Mouse (Mus musculus): ENCODE results near the gene Sept9. TPM values are rescaled to one million over a fixed set of nuclear protein-coding genes. Genes with fewer than 3 reads are reported as not detected.

Gene Sept9
- polyA plus RNA-seq, 1 experiment = 34.6 TPM

DNA sequence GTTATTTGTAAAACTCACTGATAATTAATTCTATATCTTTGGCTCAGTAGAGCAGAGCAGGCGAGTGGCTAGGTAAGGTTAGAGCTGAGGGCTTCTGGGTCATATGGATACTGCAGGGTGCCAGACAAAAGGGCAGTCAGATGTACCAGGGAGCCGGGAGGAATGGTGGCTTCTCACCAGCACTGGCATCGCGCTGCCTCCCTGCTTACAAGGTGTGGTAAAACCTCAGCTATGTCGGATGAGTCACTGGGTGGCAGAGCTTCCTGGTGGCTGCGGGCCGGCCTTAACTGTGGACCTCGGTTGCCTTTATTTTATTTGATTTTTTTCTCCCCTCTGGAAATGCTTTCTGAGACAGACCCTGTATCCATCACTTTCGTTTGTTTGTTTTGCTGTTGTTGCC lies 6.0 kb downstream of the Sept9 start:
- Histone ChIP-seq H3K4me1 (ENCODE audit: control insufficient read depth, insufficient read depth, low read length) (no peaks in the 10 kb centered on the region), H3K27ac (ENCODE audit: insufficient read depth, low read length) (no peak overlapping the region), H3K4me3 (ENCODE audit: insufficient read depth, low read length) (no peak overlapping the region)
- TF ChIP-seq POLR2A (IDR thresholded peaks at IDR 0.05; ENCODE audit: extremely low read depth, insufficient read depth, low read length) (no peak), CTCF (IDR thresholded peaks at IDR 0.05; ENCODE audit: extremely low read depth, insufficient read depth, low read length) (no peak)

DNA sequence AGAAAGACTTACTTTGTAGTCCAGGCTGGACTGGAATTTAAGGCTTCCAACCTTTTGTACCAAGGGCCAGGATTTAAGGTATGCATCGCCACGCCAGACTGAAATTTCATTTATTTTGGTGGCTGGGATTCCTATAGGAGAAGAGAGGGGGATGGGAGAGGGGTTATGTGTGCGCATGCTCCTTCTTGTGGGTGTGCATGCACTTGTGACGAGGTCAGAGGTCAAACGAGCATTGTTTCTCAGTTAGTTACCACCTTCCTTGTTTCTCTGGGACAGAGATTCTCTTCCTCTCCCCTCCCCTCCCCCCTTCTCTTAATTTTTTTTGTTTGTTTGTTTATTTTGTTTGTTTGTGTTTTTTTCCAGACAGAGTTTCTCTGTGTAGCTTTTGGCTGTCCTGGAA lies 8.0 kb downstream of the Sept9 start:
- TF ChIP-seq POLR2A (IDR thresholded peaks at IDR 0.05; ENCODE audit: extremely low read depth, insufficient read depth, low read length) = no peak
- no peak for TF ChIP-seq CTCF (IDR thresholded peaks at IDR 0.05; ENCODE audit: extremely low read depth, insufficient read depth, low read length)
- Histone ChIP-seq H3K4me3 (ENCODE audit: insufficient read depth, low read length) (no peak overlapping the region), H3K4me1 (ENCODE audit: control insufficient read depth, insufficient read depth, low read length) (no peaks in the 10 kb centered on the region), H3K27ac (ENCODE audit: insufficient read depth, low read length) (no peak overlapping the region)

DNA sequence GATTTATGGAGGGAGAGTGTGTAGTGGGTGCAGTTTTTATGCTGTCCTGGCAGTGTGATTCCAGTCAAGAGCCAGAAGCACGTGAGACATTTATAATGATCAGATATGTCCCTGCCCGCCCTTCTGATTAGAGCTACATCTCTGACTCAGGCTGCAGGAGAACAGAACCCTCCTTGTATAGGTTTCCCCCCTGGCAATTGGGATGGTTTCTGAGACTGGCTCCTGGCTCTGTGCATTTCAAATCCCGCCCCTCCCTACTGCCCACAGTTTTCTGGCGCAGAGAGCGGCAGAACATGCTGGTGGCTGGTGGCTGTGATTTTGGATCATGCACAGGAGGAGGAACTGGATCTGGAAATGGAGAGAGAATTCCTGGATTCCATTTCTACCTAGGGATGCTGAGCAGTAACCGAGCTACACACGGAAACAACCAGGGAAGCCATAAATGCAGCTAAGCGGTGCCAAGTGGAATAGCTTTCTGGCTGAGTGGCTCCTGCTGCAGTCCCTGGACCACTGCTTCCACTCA lies 8.8 kb downstream of the Sept9 start:
- TF ChIP-seq POLR2A (IDR thresholded peaks at IDR 0.05; ENCODE audit: extremely low read depth, insufficient read depth, low read length) = no peak
- no peak overlapping the region for H3K4me3 ChIP-seq (ENCODE audit: insufficient read depth, low read length)
- H3K27ac ChIP-seq (ENCODE audit: insufficient read depth, low read length) = no peak overlapping the region
- H3K4me1 ChIP-seq (ENCODE audit: control insufficient read depth, insufficient read depth, low read length) = no peaks in the 10 kb centered on the region

DNA sequence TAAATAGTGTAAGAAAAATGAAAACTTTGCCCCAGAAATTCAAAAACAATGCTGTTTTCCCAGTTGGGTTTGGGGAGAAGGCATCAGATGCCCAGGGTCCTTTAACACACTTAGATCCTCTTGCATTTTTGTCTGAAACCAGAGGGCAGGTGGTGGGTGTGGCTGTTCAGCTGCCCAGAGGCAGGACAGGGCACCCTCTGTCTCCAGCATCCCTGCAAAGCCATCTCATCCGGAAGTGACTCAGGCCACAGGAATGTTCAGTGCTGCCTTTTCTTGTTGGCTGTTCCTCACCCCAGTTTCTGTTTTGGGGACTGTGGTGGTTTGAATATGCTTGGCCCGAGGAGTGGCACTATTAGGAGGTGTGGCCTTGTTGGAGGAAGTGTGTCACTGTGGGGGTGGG lies 17.3 kb downstream of the Sept9 start:
- H3K4me1 ChIP-seq (ENCODE audit: control insufficient read depth, insufficient read depth, low read length) = no peaks in the 10 kb centered on the region
- no peak overlapping the region for H3K4me3 ChIP-seq (ENCODE audit: insufficient read depth, low read length)
- no peak overlapping the region for H3K27ac ChIP-seq (ENCODE audit: insufficient read depth, low read length)
- TF ChIP-seq CTCF (IDR thresholded peaks at IDR 0.05; ENCODE audit: extremely low read depth, insufficient read depth, low read length) (no peak), POLR2A (IDR thresholded peaks at IDR 0.05; ENCODE audit: extremely low read depth, insufficient read depth, low read length) (no peak)

DNA sequence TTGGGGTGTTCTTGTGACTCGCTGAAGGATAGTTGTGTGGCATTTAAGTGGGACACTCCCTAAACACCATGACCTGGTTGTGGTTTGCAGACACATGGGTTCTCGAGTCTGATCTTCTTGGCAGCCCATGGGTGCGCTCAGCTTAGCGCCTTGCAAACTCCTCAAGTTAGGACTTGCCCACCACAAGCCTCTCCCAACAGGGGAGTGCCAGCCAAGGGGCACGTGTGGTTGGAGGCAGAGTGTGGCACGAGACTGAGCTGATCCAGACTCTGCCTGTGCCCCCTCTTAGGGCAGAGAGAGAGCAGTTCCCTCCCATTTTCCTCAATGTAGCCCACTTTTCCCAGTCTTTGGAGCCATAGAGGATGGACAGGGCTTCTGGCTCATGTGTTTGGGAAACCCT lies 18.6 kb downstream of the Sept9 start:
- Histone ChIP-seq H3K4me1 (ENCODE audit: control insufficient read depth, insufficient read depth, low read length) (no peaks in the 10 kb centered on the region), H3K4me3 (ENCODE audit: insufficient read depth, low read length) (no peak overlapping the region)
- TF ChIP-seq POLR2A (IDR thresholded peaks at IDR 0.05; ENCODE audit: extremely low read depth, insufficient read depth, low read length) (no peak), CTCF (IDR thresholded peaks at IDR 0.05; ENCODE audit: extremely low read depth, insufficient read depth, low read length) (no peak)

DNA sequence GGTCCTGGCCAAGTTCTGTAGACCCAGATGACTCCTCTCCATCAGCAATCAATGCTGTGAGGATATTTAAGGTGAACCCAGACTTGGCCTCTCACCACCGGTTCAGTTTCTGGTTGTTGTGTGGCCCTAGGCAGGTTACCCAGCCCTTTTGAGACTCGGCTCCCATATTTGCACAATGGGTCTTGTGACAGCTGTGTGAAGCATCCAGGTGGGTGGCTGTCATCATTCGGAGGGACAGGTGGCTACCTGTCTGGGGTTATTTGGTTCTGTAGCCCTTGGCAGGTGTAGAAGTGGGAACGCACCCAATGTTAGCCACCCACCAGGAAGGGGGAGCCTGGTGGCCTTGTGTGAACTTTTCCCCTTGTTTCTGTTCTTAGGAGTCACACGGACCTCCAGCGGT lies 19.0 kb downstream of the Sept9 start:
- TF ChIP-seq CTCF (IDR thresholded peaks at IDR 0.05; ENCODE audit: extremely low read depth, insufficient read depth, low read length) (no peak), POLR2A (IDR thresholded peaks at IDR 0.05; ENCODE audit: extremely low read depth, insufficient read depth, low read length) (no peak)
- Histone ChIP-seq H3K4me3 (ENCODE audit: insufficient read depth, low read length) (no peak overlapping the region), H3K4me1 (ENCODE audit: control insufficient read depth, insufficient read depth, low read length) (no peaks in the 10 kb centered on the region), H3K27ac (ENCODE audit: insufficient read depth, low read length) (no peak overlapping the region)

More for the DNA sequence above, 18.6 kb downstream of the Sept9 start:
- H3K27ac ChIP-seq (ENCODE audit: insufficient read depth, low read length) = no peak overlapping the region

DNA sequence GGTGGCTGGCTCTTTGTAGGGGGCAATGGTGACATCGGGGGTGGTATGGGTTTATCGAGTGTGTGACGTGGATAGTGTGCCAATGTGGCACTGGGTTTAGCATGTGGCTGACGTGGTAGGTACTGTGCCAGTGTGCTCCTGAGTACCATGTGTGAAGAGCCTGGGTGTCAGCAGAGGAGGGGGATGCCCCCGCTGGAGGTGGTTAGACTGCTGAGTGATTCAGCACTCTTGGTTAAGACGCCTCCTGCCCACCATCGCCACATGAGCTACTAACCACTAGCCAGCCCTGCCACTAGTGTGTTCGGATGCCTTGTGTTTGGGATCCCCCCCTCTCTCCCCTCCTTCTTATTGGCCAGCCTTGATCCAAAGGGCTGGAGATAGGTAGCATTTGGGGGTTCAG lies 21.3 kb downstream of the Sept9 start:
- Histone ChIP-seq H3K4me1 (ENCODE audit: control insufficient read depth, insufficient read depth, low read length) (no peaks in the 10 kb centered on the region), H3K4me3 (ENCODE audit: insufficient read depth, low read length) (no peak overlapping the region), H3K27ac (ENCODE audit: insufficient read depth, low read length) (no peak overlapping the region)
- TF ChIP-seq CTCF (IDR thresholded peaks at IDR 0.05; ENCODE audit: extremely low read depth, insufficient read depth, low read length) (no peak), POLR2A (IDR thresholded peaks at IDR 0.05; ENCODE audit: extremely low read depth, insufficient read depth, low read length) (no peak)

DNA sequence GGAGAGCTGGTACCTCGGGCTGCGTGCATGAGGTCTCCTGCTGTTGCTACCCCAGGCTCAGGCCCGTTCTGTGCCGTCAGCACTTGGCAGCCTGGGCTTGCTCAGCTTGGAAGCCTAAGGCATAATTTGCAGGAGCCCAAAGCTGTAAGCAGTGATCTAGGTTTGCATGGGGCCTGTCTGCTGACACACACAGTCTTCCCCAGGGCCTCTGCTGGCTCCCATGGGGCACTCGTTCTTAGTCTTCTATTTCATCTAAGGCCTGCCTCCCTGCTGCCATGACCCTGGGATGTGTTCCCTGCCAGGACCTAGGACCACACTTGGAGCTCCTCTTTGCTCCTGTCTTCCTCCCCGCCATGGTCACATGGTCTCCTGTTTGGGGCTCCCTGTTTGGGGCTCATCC lies 21.7 kb downstream of the Sept9 start:
- no peak overlapping the region for H3K4me3 ChIP-seq (ENCODE audit: insufficient read depth, low read length)
- no peaks in the 10 kb centered on the region for H3K4me1 ChIP-seq (ENCODE audit: control insufficient read depth, insufficient read depth, low read length)
- H3K27ac ChIP-seq (ENCODE audit: insufficient read depth, low read length) = no peak overlapping the region
- TF ChIP-seq CTCF (IDR thresholded peaks at IDR 0.05; ENCODE audit: extremely low read depth, insufficient read depth, low read length) = no peak
- TF ChIP-seq POLR2A (IDR thresholded peaks at IDR 0.05; ENCODE audit: extremely low read depth, insufficient read depth, low read length) = no peak

DNA sequence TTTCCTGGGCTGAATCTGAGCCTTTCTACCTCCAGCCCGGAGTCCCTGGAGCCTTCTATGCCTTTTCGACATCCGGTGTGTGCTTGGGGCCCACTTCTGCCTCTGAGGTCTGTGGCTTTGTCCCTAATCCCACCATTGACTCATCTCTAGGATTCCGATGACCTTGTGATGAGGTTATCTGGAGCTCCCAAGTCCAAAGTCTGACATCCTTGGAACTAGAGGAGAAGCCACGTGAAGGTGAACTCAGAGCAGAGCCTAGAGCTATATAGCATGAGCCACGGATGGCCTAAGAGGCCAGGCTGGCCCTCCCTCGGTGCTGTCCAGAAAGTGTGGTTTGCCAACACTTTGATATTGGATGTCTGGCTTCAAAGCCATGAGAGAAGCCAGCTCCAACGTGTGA lies 23.4 kb downstream of the Sept9 start:
- TF ChIP-seq CTCF (IDR thresholded peaks at IDR 0.05; ENCODE audit: extremely low read depth, insufficient read depth, low read length) (no peak), POLR2A (IDR thresholded peaks at IDR 0.05; ENCODE audit: extremely low read depth, insufficient read depth, low read length) (no peak)
- Histone ChIP-seq H3K27ac (ENCODE audit: insufficient read depth, low read length) (no peak overlapping the region), H3K4me3 (ENCODE audit: insufficient read depth, low read length) (no peak overlapping the region), H3K4me1 (ENCODE audit: control insufficient read depth, insufficient read depth, low read length) (no peaks in the 10 kb centered on the region)

DNA sequence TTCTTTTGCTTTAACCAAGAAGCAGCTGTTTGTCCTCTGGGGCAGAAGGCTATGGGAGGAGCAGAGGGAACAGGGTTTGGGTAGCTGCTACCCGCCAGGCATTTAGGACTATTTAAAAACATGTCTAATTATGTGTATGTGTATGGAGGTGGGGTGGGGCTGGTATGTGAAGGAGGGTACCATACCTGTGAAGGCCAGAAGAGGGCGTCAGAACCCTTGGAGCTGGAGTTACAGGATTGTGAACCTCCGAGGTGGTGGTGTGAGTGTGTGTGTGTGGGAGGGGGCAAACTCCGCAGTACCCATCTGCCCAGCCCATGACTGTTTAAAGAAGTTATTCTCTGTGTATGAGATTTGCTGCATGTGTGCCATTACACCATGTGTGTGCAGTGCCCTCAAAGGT lies 25.3 kb downstream of the Sept9 start:
- H3K4me1 ChIP-seq (ENCODE audit: control insufficient read depth, insufficient read depth, low read length) = peaks cover 1% of the 10 kb centered on the region; the same call in 1 of the 2 replicates
- TF ChIP-seq CTCF (IDR thresholded peaks at IDR 0.05; ENCODE audit: extremely low read depth, insufficient read depth, low read length) = peak; percentile 29; the same call in 1 of the 2 replicates
- no peak for TF ChIP-seq POLR2A (IDR thresholded peaks at IDR 0.05; ENCODE audit: extremely low read depth, insufficient read depth, low read length)
- no peak overlapping the region for H3K4me3 ChIP-seq (ENCODE audit: insufficient read depth, low read length)
- H3K27ac ChIP-seq (ENCODE audit: insufficient read depth, low read length) = no peak overlapping the region

All from cortical plate, adult 2 months (tissue).